Mouse (Mus musculus) forelimb bud, embryonic 11.5 days (tissue): ENCODE measurements around the gene Nat14.
"Not testable (repeated sequence)": the region's sequence is repeated elsewhere in the genome, so short reads cannot be mapped to it uniquely, and the experiment has no call there.

ENCODE experiments used
- DNase-seq: peaks from one replicate; pipeline ENCODE4 v3.0.0-alpha.2; 2012; ENCODE audit warnings: low read depth, low spot score

Nat14 gene

GRCm38 (mm10) chr7:4921824-4922482 is at the start of gene Nat14:
Gene Nat14, plus strand, starts transcription at chr7:4922028.
- DNase-seq: no peak

GRCm38 (mm10) chr7:4876753-4877221 is 45.0 kb upstream of the Nat14 start, which contains the start of gene Isoc2a:
Gene Isoc2a, plus strand, starts transcription at chr7:4877153.
- peak; percentile 95 for DNase-seq

GRCm38 (mm10) chr7:4877226-4877625 is 44.6 kb upstream of the Nat14 start:
- no peak for DNase-seq

- DNase-seq: no peak
These were observed 43.6 kb upstream of the Nat14 start for GRCm38 (mm10) chr7:4878186-4878585.

- not testable (repeated sequence) for DNase-seq
These were observed 42.8 kb upstream of the Nat14 start for GRCm38 (mm10) chr7:4879036-4879435.

GRCm38 (mm10) chr7:4886680-4887079 is 35.1 kb upstream of the Nat14 start:
- DNase-seq: no peak

- DNase-seq: no peak
These were observed 26.6 kb upstream of the Nat14 start for GRCm38 (mm10) chr7:4895186-4895585.

- no peak for DNase-seq
These were observed 22.8 kb upstream of the Nat14 start for GRCm38 (mm10) chr7:4898851-4899648.

- no peak for DNase-seq
These were observed 21.9 kb upstream of the Nat14 start for GRCm38 (mm10) chr7:4899649-4900522.

- no peak for DNase-seq
These were observed 21.3 kb upstream of the Nat14 start for GRCm38 (mm10) chr7:4900523-4900851.

GRCm38 (mm10) chr7:4901171-4901570 is 20.7 kb upstream of the Nat14 start:
- peak; percentile 24 for DNase-seq

- DNase-seq: no peak
These were observed 19.4 kb upstream of the Nat14 start for GRCm38 (mm10) chr7:4902404-4902803.

GRCm38 (mm10) chr7:4906466-4906950 is 15.3 kb upstream of the Nat14 start, which contains the start of gene Gm36210:
Gene Gm36210, minus strand, starts transcription at chr7:4906516.
- no peak for DNase-seq

GRCm38 (mm10) chr7:4911561-4911960 is 10.3 kb upstream of the Nat14 start:
- DNase-seq: peak; percentile 57

- no peak for DNase-seq
These were observed 9.6 kb upstream of the Nat14 start for GRCm38 (mm10) chr7:4912248-4912647.

GRCm38 (mm10) chr7:4915007-4915665 is 6.7 kb upstream of the Nat14 start, which contains the start of gene Zfp628:
Gene Zfp628, plus strand, starts transcription at chr7:4915217.
- DNase-seq: peak; percentile 97

GRCm38 (mm10) chr7:4915669-4916416 is 6.0 kb upstream of the Nat14 start:
- DNase-seq: no peak

GRCm38 (mm10) chr7:4917494-4917893 is 4.3 kb upstream of the Nat14 start:
- no peak for DNase-seq

GRCm38 (mm10) chr7:4918681-4919080 is 3.1 kb upstream of the Nat14 start:
- no peak for DNase-seq

GRCm38 (mm10) chr7:4919096-4919495 is 2.7 kb upstream of the Nat14 start:
- DNase-seq: no peak
